Mouse (Mus musculus) layer of hippocampus, postnatal 10 days (tissue): ENCODE data around the gene Adgre5. TPM values are rescaled to one million over a fixed set of nuclear protein-coding genes. Genes with fewer than 3 reads are reported as not detected.
A peak's percentile ranks its signal among the peaks of the same experiment; 100 is the strongest.

ENCODE experiments used
- DNase-seq, 2 experiments: peaks; one replicate each; pipeline ENCODE4 v3.0.0; 2021; ENCODE audit warnings: low spot score in 2 of 2
- total RNA-seq, 2 experiments: library from RNA; stranded (reverse); gene quantifications; 2 replicates each; pipeline ENCODE4 v1.2.3; 2021

The Adgre5 gene
- total RNA-seq, 2 experiments from 2014 or later, result 11.5 to 13.7 TPM

GRCm38 (mm10) chr8:83723447-83724083, 17.6 kb downstream of the Adgre5 start:
- no peak for DNase-seq

- no peak for DNase-seq
Observed at GRCm38 (mm10) chr8:83722631-83723030, 18.5 kb downstream of the Adgre5 start.

GRCm38 (mm10) chr8:83721405-83722025, 19.6 kb downstream of the Adgre5 start:
- DNase-seq, result no peak

- no peak for DNase-seq
Observed at GRCm38 (mm10) chr8:83719693-83720092, 21.4 kb downstream of the Adgre5 start.

GRCm38 (mm10) chr8:83719048-83719447, 22.1 kb downstream of the Adgre5 start:
- no peak for DNase-seq

GRCm38 (mm10) chr8:83716563-83716962, 24.6 kb downstream of the Adgre5 start:
- DNase-seq, result no peak

GRCm38 (mm10) chr8:83715771-83716170, 25.4 kb downstream of the Adgre5 start:
- no peak for DNase-seq

- DNase-seq, result peak; percentile 92 to 94
Observed at GRCm38 (mm10) chr8:83715031-83715690, 26.0 kb downstream of the Adgre5 start, which contains the start of gene Ddx39. Gene Ddx39, plus strand, starts transcription at chr8:83715177.

- no peak for DNase-seq
Observed at GRCm38 (mm10) chr8:83714676-83715030, 26.5 kb downstream of the Adgre5 start.

GRCm38 (mm10) chr8:83707554-83707953, 33.6 kb downstream of the Adgre5 start:
- DNase-seq, result no peak

- DNase-seq, result no peak
Observed at GRCm38 (mm10) chr8:83706411-83706810, 34.7 kb downstream of the Adgre5 start.

GRCm38 (mm10) chr8:83703426-83703825, 37.7 kb downstream of the Adgre5 start:
- no peak for DNase-seq

- DNase-seq, result no peak
Observed at GRCm38 (mm10) chr8:83700423-83701085, 40.6 kb downstream of the Adgre5 start.

- DNase-seq, result no peak
Observed at GRCm38 (mm10) chr8:83699566-83699965, 41.6 kb downstream of the Adgre5 start.

- DNase-seq, result peak; percentile 44 to 75
Observed at GRCm38 (mm10) chr8:83698661-83699453, 42.3 kb downstream of the Adgre5 start, which contains the start of gene Pkn1. Gene Pkn1, minus strand, starts transcription at chr8:83699179.

- DNase-seq, result peak; percentile 36 to 45
Observed at GRCm38 (mm10) chr8:83698291-83698660, 42.9 kb downstream of the Adgre5 start.

GRCm38 (mm10) chr8:83697374-83698220, 43.5 kb downstream of the Adgre5 start:
- no peak for DNase-seq

GRCm38 (mm10) chr8:83695351-83696106, 45.6 kb downstream of the Adgre5 start:
- DNase-seq, result no peak
